Mouse (Mus musculus) liver, embryonic 14.5 days (tissue): ENCODE data around the gene Marc2. TPM values are rescaled to one million over a fixed set of nuclear protein-coding genes. Genes with fewer than 3 reads are reported as not detected.
A peak's percentile ranks its signal among the peaks of the same experiment; 100 is the strongest.

Source experiments
- ATAC-seq: fragments of 200-750 bp; cut with Nextera tagmentation; 2 replicates; pipeline ENCODE4 v1.8.0; 2017; ENCODE audit warnings: moderate number of reproducible peaks, mild to moderate bottlenecking, moderate library complexity; ENCODE audit not compliant: insufficient read depth
- DNase-seq, 3 experiments: peaks; one replicate each; pipeline ENCODE4 v3.0.0-alpha.2; 2012 to 2013; ENCODE audit warnings: low read depth in 3 of 3, low spot score in 3 of 3
- H3K27ac ChIP-seq: fragments of 300-500 bp; sonication (generic); 2 replicates; pipeline ENCODE4 v1.5.1; 2014; ENCODE audit warnings: moderate library complexity, mild to moderate bottlenecking, control low read depth, inconsistent platforms
- H3K27me3 ChIP-seq: fragments of 300-500 bp; sonication (generic); 2 replicates; pipeline ENCODE4 v1.6.1; 2014; ENCODE audit warnings: mild to moderate bottlenecking, low read length, moderate library complexity; ENCODE audit not compliant: control insufficient read depth, insufficient read depth
- H3K36me3 ChIP-seq: fragments of 300-500 bp; sonication (generic); replicated peaks from 2 replicates; pipeline ENCODE4 v1.6.1; 2014; ENCODE audit warnings: low read depth; ENCODE audit not compliant: control insufficient read depth, insufficient read depth
- H3K4me1 ChIP-seq, 2 experiments: fragments of 200-500 bp in 1 of 2; fragments of 300-500 bp in 1 of 2; sonication (generic) in 1 of 2; replicated peaks; 2 replicates each; pipeline ENCODE4 v1.6.1; 2012 to 2014; ENCODE audit warnings: antibody characterized with exemption in 1 of 2, inconsistent platforms in 1 of 2, low read length in 1 of 2; ENCODE audit not compliant: control insufficient read depth in 2 of 2, insufficient read depth in 2 of 2
- H3K4me2 ChIP-seq: fragments of 300-500 bp; sonication (generic); 2 replicates; pipeline ENCODE4 v1.6.1; 2014; ENCODE audit warnings: low read depth, mild to moderate bottlenecking, control low read depth, moderate library complexity
- H3K4me3 ChIP-seq, 2 experiments: fragments of 200-500 bp in 1 of 2; fragments of 300-500 bp in 1 of 2; sonication (generic) in 1 of 2; 2 replicates each; pipeline ENCODE4 v1.5.1; 2012 to 2014; ENCODE audit warnings: low read depth in 2 of 2, low read length in 2 of 2, mild to moderate bottlenecking in 2 of 2, control low read depth in 1 of 2, inconsistent platforms in 1 of 2, moderate library complexity in 1 of 2; ENCODE audit not compliant: insufficient read depth in 1 of 2
- H3K9ac ChIP-seq: fragments of 300-500 bp; sonication (generic); replicated peaks from 2 replicates; pipeline ENCODE4 v1.6.1; 2014; ENCODE audit warnings: mild to moderate bottlenecking, control low read depth, moderate library complexity
- H3K9me3 ChIP-seq: fragments of 300-500 bp; sonication (generic); 2 replicates; pipeline ENCODE4 v1.6.1; 2016; ENCODE audit warnings: low read length, mixed read lengths; ENCODE audit not compliant: control insufficient read depth
- CTCF ChIP-seq: IDR thresholded peaks from 2 replicates; pipeline ENCODE4 v1.5.1; 2016; ENCODE audit warnings: antibody characterized with exemption, low read depth, control low read depth
- EP300 ChIP-seq: IDR thresholded peaks from 2 replicates; pipeline ENCODE4 v1.6.1; 2016; ENCODE audit warnings: antibody characterized with exemption, low read depth
- WGBS: fragments of 180-500 bp; shearing (Covaris S2); extraction: QIAGEN DNeasy Blood & Tissue Kit; methylation state at CpG from one replicate; pipeline ENCODE4 v1.1.7; 2014; ENCODE audit not compliant: insufficient replicate concordance; 5-methylcytosine and 5-hydroxymethylcytosine counted together
- polyA plus RNA-seq, 2 experiments: library from polyadenylated mRNA; depleted of rRNA in 1 of 2; stranded (reverse) in 1 of 2; unstranded in 1 of 2; fragments of >200 nt; fragmentation: Nextera tagmentation in 1 of 2; extraction: Ambion mirVana in 1 of 2; gene quantifications; 2 replicates each; pipeline versions ENCODE4 v1.2.1 to v1.2.3; 2012 to 2014

The Marc2 gene
- polyA plus RNA-seq, 2 experiments, result 58.6 to 227 TPM

DNA sequence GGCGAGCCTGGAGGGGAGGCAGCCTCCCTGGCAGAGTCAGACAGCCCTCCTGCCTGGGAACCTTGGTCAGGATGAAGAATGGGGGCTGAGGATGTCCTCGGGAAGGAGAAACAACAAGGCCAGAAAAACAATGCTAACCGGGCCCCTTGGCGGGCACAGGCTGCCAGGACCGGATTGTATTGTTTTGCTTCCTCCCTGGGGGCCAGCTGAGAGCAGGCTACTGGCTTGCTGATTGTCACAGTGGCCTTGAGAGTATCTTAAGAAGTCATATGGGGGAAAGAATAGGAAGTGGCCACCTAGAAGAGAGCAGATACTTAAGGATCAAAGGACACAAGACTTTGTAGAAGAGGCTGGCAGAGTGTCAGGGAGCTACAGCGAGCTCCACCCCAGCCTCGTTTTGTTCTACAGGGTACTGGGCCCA lies 18.1 kb upstream of the Marc2 start:
- WGBS, result 25% methylated on average over 7 of the region's 7 CpGs
- no peak for DNase-seq
- H3K4me1 ChIP-seq, result peaks cover 0 to 7% of the 10 kb centered on the region in 2 experiments; a peak in 1 of 4 replicates
- peak; percentile 5; the same call in 1 of the 2 replicates for ATAC-seq
- H3K9me3 ChIP-seq, result no peaks in the 10 kb centered on the region
- H3K9ac ChIP-seq, result no peak overlapping the region
- TF ChIP-seq EP300 (no peak), CTCF (no peak)
- no peaks in the 10 kb centered on the region for H3K36me3 ChIP-seq
- no peak overlapping the region for H3K4me2 ChIP-seq
- H3K27ac ChIP-seq, result no peak overlapping the region
- no peak overlapping the region for H3K4me3 ChIP-seq
- no peaks in the 10 kb centered on the region for H3K27me3 ChIP-seq

- H3K4me3 ChIP-seq, result no peak overlapping the region
- no peak overlapping the region for H3K4me2 ChIP-seq
- ATAC-seq (no peak), DNase-seq (no peak)
- no peak overlapping the region for H3K9ac ChIP-seq
- no peak for TF ChIP-seq CTCF
- no peak for TF ChIP-seq EP300
- H3K27ac ChIP-seq, result no peak overlapping the region
- H3K27me3 ChIP-seq, result no peaks in the 10 kb centered on the region
- no peaks in the 10 kb centered on the region for H3K9me3 ChIP-seq
- 61% methylated on average over 6 of the region's 6 CpGs for WGBS
- peaks cover 0 to 3% of the 10 kb centered on the region in 2 experiments; a peak in 1 of 4 replicates for H3K4me1 ChIP-seq
- no peaks in the 10 kb centered on the region for H3K36me3 ChIP-seq
Measured at GRCm38 (mm10) chr1:184862636-184863035, 16.4 kb upstream of the Marc2 start.

GRCm38 (mm10) chr1:184861551-184861950 lies 15.3 kb upstream of the Marc2 start:
- ATAC-seq, result no peak
- Histone ChIP-seq H3K4me1 (peaks cover 0 to 3% of the 10 kb centered on the region in 2 experiments; a peak in 1 of 4 replicates), H3K36me3 (no peaks in the 10 kb centered on the region), H3K4me3 (no peak overlapping the region), H3K27ac (no peak overlapping the region), H3K9ac (no peak overlapping the region), H3K27me3 (no peaks in the 10 kb centered on the region), H3K9me3 (no peaks in the 10 kb centered on the region), H3K4me2 (no peak overlapping the region)
- no peak for DNase-seq
- 23% methylated on average over 2 of the region's 2 CpGs for WGBS
- TF ChIP-seq EP300 (no peak), CTCF (no peak)

DNA sequence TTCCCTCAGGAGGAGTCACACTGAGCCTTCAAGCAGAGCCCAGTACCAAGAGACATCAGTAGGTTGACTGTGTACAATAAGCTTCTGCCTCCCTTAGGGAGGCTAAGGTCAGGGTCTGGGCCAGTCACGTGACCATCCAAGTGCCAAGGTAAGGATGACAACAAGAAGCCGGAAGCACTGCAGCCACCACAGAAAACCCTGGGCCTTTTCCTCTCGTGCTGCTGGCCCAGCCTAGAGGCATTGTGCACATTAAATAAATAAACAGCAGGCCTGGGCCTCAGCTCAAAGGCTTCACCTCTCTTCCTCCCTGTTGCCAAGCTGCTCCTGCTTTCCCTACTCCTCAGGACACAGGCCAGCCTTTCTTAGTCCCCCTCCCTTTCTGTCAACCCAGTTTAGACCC lies 14.0 kb upstream of the Marc2 start:
- H3K4me1 ChIP-seq, result peaks cover 0 to 3% of the 10 kb centered on the region in 2 experiments; a peak in 1 of 4 replicates
- H3K9ac ChIP-seq, result no peak overlapping the region
- no peak overlapping the region for H3K4me3 ChIP-seq
- no peak overlapping the region for H3K27ac ChIP-seq
- TF ChIP-seq CTCF, result no peak
- no peak for TF ChIP-seq EP300
- no peak for DNase-seq
- no peak overlapping the region for H3K4me2 ChIP-seq
- H3K9me3 ChIP-seq, result no peaks in the 10 kb centered on the region
- ATAC-seq, result no peak
- H3K27me3 ChIP-seq, result no peaks in the 10 kb centered on the region
- no peaks in the 10 kb centered on the region for H3K36me3 ChIP-seq
- WGBS, result 46% methylated on average over 3 of the region's 3 CpGs

- no peak overlapping the region for H3K4me3 ChIP-seq
- TF ChIP-seq CTCF (no peak), EP300 (no peak)
- WGBS, result 56% methylated on average over 1 of the region's 1 CpGs
- peaks cover 0 to 9% of the 10 kb centered on the region in 2 experiments; a peak in 1 of 4 replicates for H3K4me1 ChIP-seq
- H3K9ac ChIP-seq, result no peak overlapping the region
- no peak overlapping the region for H3K27ac ChIP-seq
- DNase-seq (no peak), ATAC-seq (no peak)
- no peak overlapping the region for H3K4me2 ChIP-seq
- H3K36me3 ChIP-seq, result no peaks in the 10 kb centered on the region
- H3K9me3 ChIP-seq, result no peaks in the 10 kb centered on the region
- no peaks in the 10 kb centered on the region for H3K27me3 ChIP-seq
Measured at GRCm38 (mm10) chr1:184858253-184858652, 12.0 kb upstream of the Marc2 start.

DNA sequence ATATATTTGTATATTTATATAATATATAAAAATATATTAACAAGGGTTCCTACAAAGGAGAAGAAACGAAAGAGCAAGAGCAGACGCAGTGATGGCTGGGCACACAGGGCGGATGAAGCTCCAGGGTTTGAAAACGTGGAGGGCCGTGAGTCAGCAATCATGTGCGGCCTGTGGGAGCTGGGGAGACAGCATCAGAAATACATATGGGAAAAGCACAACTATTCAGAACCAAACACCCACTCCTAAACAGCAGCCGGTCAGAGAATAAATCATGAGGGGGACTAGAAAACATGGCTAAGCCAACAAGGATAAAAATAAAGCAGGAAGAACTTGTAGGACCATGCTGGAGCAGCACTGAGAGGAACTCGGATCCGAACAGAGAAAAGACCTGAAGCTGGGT lies 11.0 kb upstream of the Marc2 start:
- TF ChIP-seq EP300 (no peak), CTCF (no peak)
- H3K4me3 ChIP-seq, result no peak overlapping the region
- no peak overlapping the region for H3K27ac ChIP-seq
- no peak for ATAC-seq
- DNase-seq, result no peak
- WGBS, result 62% methylated on average over 9 of the region's 9 CpGs
- H3K4me2 ChIP-seq, result no peak overlapping the region
- H3K4me1 ChIP-seq, result peaks cover 8 to 13% of the 10 kb centered on the region in 2 experiments
- no peak overlapping the region for H3K9ac ChIP-seq
- H3K36me3 ChIP-seq, result no peaks in the 10 kb centered on the region
- no peaks in the 10 kb centered on the region for H3K27me3 ChIP-seq
- H3K9me3 ChIP-seq, result no peaks in the 10 kb centered on the region
